Mouse (Mus musculus) liver, embryonic 14.5 days (tissue): Measurements from ENCODE around the gene Olfr1410.

Source experiments
- CTCF ChIP-seq: IDR thresholded peaks from 2 replicates; pipeline ENCODE4 v1.5.1; 2016; ENCODE audit warnings: antibody characterized with exemption, low read depth, control low read depth
- EP300 ChIP-seq: IDR thresholded peaks from 2 replicates; pipeline ENCODE4 v1.6.1; 2016; ENCODE audit warnings: antibody characterized with exemption, low read depth

DNA sequence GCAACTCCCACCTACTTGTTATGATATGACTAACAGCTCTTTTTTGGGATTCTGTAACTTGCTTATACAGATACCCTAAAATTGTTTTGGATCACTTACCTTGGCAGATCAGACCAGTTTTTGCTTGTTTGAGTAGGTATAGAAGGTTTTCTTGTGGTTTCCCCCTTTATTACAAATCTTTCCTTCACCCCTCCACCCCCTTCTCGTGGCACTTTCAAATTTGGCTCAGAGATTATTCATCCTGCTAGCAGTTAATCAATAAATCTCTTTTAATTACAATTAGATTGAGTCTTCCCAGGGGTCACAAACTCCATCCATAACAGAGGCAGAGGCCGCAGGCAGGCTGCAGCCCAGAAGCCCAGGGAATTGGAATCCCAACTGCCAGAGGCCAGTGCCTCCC lies 11.9 kb downstream of the Olfr1410 start, which contains the start of gene Olfr12:
- TF ChIP-seq EP300 (no peak), CTCF (no peak)
